Mouse (Mus musculus) testis, adult 2 months (tissue): ENCODE data around the gene Vps33a.

Source experiments
- CTCF ChIP-seq: fragments of 200-500 bp; IDR thresholded peaks from 2 replicates; pipeline ENCODE4 v1.5.1; 2012; ENCODE audit warnings: low read depth, mild to moderate bottlenecking, inconsistent platforms, low read length, moderate library complexity; ENCODE audit not compliant: control insufficient read depth, insufficient read depth, insufficient replicate concordance
- POLR2A ChIP-seq: fragments of 200-500 bp; IDR thresholded peaks from 2 replicates; pipeline ENCODE4 v1.6.1; 2012; ENCODE audit warnings: low read depth, mild to moderate bottlenecking, inconsistent platforms, low read length, moderate library complexity; ENCODE audit not compliant: control insufficient read depth

DNA sequence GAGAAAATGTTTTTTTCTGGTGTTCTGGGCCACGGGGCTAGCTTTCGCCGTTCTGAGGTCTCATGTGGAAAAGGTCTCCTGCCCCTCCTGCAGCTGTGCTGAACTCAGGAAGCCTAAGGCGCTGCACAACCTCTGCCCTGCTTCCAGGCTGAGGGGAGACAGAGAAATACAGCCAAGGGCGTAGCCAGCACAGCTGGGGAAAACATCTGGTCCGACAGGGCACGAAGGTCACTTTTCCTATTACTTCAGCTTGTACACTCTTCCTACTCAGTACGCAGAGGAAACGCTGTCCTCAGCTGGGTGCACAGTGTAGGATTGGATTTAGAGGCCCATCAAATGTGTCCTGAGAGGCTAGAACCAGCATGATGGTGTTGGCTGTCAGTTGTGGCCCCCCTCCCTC lies 82.9 kb downstream of the Vps33a start:
- TF ChIP-seq POLR2A (no peak), CTCF (no peak)
